Mouse (Mus musculus) skeletal muscle tissue, adult 2 months (tissue): ENCODE results near the gene Mybphl.
A peak's percentile ranks its signal among the peaks of the same experiment; 100 is the strongest.

Source experiments
- DNase-seq: peaks from one replicate; pipeline ENCODE4 v3.0.0-alpha.2; 2012; ENCODE audit warnings: low read depth, low spot score

Gene Mybphl

DNA sequence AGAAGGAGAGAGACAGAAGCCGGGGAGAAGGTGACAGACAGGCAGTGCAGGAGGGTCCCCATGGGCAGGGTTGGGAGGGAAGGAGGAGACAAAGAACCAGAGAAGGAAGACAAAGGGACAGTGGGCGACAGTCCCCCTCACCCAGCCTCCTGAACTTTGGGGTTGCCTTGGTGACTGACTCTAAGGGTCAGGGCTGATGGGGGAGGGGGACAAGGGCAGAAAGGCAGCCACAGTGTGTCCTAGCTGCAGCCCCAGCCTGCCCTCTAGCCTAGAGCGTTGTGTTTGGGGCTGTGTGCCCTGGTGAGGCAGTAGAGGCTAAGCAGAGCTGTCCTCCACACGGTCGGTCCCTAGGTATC, 45.6 kb downstream of the Mybphl start:
- no peak for DNase-seq

DNA sequence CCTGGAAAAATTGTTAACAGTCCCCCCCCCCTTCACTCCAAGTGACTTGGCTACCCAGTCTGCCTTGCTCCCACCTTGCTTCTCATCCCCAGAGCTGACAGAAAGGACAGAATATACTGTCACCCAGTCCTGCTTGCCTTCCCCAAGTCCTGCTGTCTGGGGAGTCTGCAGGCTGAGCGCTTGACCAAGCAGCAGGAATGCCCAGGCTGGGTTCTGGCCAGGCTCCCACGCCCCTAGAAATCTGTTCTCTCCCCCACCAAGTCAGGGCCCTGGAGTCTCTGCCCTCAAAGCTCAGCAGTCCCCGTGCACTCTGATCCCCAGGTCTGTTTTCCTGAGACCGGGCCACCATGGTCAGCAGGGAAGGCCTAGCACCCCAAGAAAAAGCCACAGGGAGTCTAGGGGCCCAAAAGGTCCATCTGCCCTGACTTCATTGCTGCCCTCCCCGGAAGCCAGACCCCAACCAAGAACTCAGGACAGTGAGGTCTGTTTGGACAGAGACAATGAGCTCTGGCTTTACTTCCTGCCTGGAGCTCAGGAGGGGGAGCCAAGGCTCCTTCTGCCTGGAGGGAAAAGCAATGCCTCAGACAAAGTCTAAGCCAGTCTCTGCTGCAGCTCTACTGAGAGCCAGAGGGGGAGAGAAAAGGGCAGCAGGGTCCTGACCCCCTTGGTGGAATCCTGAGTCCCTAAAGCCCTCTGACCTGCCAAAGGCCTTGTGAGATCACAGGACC, 46.5 kb downstream of the Mybphl start:
- no peak for DNase-seq

DNA sequence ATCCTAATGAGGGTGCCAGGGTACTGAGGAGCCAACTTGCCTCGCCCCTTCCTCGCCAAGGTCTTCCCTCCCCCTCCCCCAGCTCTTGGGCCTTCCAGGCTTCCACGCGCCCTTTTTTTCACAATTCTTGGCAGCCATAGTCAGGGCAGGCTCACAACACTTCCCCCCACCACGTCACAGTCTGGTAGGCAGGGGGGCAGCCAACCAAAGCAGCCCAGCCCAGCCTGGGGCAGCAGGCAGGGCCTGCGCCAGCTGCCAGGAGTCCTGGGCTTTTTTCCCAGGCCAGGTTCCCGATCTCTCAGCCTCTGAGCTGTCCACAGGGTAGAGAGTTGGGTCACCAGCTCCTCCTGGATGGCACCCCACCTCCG, 47.0 kb downstream of the Mybphl start:
- no peak for DNase-seq

DNA sequence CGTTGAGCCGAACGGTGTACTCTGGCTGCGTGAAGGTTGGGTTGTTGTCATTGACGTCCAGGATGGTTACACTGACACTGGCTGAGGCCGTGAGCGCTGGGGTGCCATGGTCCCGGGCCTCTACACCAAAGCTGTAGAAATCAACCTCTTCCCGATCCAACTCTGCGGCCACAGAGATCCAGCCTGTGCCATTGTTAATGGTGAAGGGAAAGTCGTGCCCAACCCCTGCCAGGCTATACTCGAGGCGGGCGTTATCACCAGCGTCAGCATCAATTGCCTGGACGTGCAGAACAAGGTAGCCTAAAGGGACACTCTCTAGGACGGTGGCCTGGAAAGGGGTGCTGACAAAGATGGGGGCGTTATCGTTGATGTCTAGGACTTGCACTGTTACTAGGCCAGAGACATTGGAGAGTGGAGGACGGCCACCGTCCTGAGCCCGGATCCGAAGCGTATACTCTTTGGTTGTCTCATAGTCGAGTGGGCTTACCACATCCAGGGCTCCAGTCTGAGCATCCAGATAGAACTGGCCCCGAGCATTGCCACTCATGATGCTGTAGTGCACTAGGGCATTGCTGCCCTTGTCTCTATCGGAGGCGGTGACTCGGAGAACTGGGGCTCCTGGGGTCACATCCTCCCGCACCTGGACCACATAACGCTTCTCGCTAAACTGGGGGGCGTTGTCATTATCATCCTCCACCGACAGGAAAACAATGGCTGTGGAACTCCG, 49.1 kb downstream of the Mybphl start:
- no peak for DNase-seq

DNA sequence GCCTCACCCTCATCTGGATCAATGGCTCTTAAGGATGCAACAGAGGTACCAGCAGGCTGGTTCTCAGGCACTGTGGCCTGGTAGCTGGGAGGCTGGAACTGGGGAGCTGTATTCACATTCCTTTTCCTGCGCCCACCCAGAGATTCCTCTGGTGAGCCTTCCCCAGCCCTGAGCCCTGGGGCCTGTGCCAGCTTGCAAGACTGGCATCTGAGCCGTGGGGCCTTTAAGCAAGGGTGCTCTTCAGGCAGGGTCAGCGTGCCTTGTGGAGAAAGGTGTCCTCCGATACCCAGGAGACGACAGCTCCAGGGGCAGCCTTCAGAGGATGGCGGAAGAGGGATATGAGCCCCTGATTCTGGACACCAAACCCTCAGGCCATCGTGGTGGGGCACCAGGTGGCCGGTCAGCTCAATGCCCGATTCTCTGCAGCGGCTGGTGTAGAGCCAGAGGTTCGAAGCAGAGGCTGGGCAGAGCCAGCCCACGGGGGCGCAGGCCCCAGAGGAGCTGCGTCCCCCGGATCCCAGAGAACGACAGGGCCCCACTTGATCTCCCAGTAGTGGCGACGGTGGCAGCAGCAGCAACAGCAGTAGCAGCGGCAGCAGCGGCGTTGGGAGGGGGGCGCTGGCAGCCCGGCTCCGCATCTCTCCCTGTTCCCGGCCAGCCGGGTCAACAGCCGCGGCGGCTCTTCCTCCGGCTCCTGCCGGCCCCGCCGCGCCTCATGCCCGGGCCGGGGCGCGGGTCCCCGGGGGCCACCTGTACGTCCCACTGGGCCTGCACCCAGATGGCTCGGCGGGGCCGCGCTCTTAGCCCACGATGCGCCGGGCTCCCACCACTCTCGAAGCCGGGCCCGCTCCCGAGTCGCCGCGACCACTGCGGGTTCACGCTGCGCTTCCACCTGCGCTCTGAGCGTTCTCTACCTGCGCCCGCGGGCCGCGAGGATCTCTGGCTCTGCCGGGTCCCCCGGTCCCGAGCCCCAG, 50.4 kb downstream of the Mybphl start, which contains the start of gene Celsr2:
TSS of gene Celsr2 (minus strand) at position 696 of the 974 bp plus-strand sequence.
- DNase-seq: no peak

DNA sequence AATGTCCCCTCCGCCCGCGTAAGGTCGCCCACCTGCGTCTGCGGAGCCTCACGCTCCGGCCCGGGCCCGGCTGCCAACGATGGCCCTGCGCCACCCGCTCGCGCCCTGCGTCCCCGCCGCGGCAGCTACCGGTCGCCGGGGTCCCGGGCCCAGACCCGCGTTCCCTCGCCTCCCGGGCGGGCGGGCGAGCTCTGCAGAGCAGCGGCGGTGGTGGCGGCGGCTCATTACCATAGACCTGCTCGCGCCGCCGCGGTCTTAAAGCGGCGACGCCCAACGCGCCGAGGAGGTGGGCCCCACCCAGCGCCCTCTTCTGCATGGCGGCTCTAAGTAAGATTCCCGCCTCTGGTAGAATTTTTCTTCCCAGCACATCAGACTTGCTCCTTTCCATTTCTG, 51.1 kb downstream of the Mybphl start:
- peak; percentile 38 for DNase-seq

DNA sequence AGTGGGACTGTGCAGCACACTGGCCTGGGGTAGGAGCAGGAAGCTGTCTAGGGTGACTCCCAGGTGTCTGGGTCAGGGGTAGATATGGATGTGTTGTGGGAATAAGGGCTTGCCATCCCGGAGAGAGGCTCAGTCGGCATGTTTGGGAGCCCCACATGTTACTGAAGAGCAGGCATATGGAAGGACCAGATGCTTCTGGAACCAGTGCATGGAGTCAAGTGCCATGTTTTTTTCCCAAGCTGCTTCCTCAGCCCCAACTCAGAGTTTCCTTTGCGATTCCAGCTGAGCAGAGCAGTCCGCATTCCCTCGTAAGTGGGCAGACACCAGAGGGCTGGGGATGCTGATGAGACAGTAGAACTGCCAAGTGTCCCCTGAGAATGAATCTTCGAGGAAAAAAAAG, 58.3 kb downstream of the Mybphl start:
- DNase-seq: no peak

DNA sequence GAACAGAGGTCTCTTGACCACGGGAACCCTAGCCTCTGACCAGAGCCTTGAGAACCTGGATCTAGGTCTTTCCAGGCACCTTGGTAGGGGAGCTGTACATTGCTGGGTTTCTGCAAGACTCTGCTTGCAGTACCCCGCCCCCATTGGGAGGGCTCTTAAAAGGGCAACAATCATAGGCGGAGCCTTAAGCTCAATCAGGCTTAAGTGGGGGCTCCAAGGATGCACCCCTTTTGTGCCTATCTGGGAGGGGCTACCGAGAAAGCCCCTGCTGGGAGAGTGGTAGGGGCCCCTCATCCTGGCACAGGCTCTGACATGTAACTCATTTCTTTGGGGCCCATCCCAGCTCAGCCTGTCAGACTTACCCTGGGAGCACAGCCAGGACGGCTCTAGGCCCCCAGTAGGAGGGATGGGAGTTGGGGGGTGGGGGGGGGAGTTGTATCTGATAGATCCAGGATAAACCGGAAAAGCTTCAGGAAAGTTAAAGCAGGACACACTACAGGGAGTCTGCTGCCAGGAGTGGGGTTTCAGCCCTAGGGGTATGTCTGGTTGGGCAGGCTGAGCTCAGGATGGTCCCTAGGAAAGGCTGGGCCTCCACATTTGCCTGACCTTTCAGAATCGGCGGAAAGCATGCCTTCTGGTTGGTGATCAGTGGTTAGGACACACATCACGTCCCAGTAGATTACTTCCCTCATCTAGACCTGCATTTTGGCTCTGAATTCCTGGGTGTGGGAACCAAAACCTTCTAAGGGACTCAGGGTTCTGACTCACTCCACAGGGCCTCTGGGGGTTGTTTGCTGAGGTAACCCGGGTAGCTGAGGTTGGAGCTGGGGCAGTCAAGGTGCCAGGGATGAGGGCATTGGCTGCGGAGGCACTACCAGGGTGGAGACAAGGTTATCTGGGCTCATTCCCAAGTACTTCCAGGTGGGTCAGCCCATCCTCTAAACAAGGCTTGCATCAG, 59.4 kb downstream of the Mybphl start:
- no peak for DNase-seq

DNA sequence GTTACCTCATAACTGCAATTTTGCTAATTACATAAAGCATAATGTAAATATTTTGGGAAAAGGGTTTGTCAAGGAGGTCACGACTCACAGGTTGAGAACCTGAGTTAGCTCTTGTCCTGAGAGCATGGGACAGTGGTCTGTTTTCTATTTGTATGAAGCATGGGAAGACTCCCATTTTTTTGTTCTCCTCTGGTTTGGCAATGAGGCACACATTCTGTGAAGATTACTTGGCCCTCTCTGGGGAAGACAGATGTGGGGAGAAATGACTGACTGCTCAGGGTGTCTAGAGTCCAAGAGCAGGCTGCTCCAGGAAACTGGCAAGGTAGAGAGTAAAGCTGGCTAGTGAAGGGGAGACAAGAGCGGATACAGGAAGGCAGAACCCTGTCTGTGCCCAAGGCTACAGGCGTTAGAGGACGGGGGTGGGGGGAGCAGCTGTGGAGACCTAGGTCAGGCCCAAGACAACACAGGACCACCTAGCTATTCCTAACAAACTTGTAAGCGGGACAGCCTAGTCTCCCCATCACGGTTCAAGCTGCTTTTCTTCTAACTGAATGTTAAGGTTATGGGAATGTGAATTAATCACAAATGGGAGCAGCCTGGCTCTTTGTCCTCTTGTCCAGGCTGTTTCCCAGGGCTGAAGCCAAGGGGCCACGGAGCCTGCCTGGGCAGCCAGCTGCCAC, 60.4 kb downstream of the Mybphl start:
- DNase-seq: no peak

DNA sequence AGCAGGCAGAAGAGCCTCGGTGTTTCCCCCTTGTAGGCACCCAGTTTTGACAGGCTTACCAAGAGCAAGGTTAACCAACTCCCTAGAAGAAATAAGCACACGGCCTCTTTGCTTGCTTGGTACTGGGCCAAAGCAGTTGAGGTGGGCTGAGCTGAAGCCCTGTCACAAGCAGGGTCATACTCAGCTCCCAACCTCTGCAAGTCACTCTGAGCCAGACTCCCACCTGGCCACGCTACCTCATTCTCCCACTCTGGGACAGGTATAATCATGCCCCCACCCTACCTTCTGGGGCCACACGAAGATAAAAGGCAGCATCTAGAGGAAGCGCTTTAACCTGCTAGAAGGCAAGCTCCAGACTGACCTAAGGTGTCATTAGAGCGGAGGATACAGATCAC, 60.9 kb downstream of the Mybphl start:
- DNase-seq: no peak
